Mouse (Mus musculus) heart, embryonic 14.5 days (tissue): ENCODE measurements at regions not wholly inside any gene's neighbourhood (a gene's known extent, or its start where the extent isn't known, plus 50 kb on each side); places are given as distances from the start of the nearest gene placed in this dataset.

ENCODE experiments used
- ATAC-seq: fragments of 200-750 bp; cut with Nextera tagmentation; 2 replicates; pipeline ENCODE4 v1.8.0; 2017; ENCODE audit warnings: low read depth, moderate TSS enrichment; ENCODE audit not compliant: insufficient number of reproducible peaks, insufficient read depth, low FRiP score
- H3K27ac ChIP-seq, 2 experiments: fragments of 200-500 bp in 1 of 2; fragments of 300-500 bp in 1 of 2; sonication (generic) in 1 of 2; replicated peaks in 1 of 2; 2 replicates each; pipeline ENCODE4 v1.5.1; 2012 to 2014; ENCODE audit warnings: low read depth in 2 of 2, low read length in 2 of 2, control low read depth in 1 of 2, mild to moderate bottlenecking in 1 of 2, mixed read lengths in 1 of 2; ENCODE audit not compliant: control insufficient read depth in 1 of 2, insufficient read depth in 1 of 2
- H3K27me3 ChIP-seq: fragments of 300-500 bp; sonication (generic); 2 replicates; pipeline ENCODE4 v1.6.1; 2014; ENCODE audit warnings: mild to moderate bottlenecking, low read length, control low read depth; ENCODE audit not compliant: control insufficient read depth, insufficient read depth
- H3K36me3 ChIP-seq: fragments of 300-500 bp; sonication (generic); 2 replicates; pipeline ENCODE4 v1.6.1; 2014; ENCODE audit warnings: mild to moderate bottlenecking, control low read depth, low read length, mixed read lengths; ENCODE audit not compliant: control insufficient read depth, insufficient read depth
- H3K4me1 ChIP-seq, 2 experiments: fragments of 200-500 bp in 1 of 2; fragments of 300-500 bp in 1 of 2; sonication (generic) in 1 of 2; 2 replicates each; pipeline ENCODE4 v1.6.1; 2012 to 2014; ENCODE audit warnings: low read length in 2 of 2, control low read depth in 1 of 2, mixed read lengths in 1 of 2; ENCODE audit not compliant: control insufficient read depth in 2 of 2, insufficient read depth in 2 of 2
- H3K4me2 ChIP-seq: fragments of 300-500 bp; sonication (generic); 2 replicates; pipeline ENCODE4 v1.6.1; 2014; ENCODE audit warnings: mild to moderate bottlenecking, low read length
- H3K4me3 ChIP-seq, 2 experiments: fragments of 200-500 bp in 1 of 2; fragments of 300-500 bp in 1 of 2; sonication (generic) in 1 of 2; 2 replicates each; pipeline ENCODE4 v1.5.1; 2012 to 2014; ENCODE audit warnings: low read length in 2 of 2, mild to moderate bottlenecking in 2 of 2, control low read depth in 1 of 2, low read depth in 1 of 2, moderate library complexity in 1 of 2; ENCODE audit not compliant: control insufficient read depth in 1 of 2, insufficient read depth in 1 of 2
- H3K9ac ChIP-seq: fragments of 300-500 bp; sonication (generic); 2 replicates; pipeline ENCODE4 v1.6.1; 2014; ENCODE audit warnings: mild to moderate bottlenecking, low read length
- H3K9me3 ChIP-seq: fragments of 300-500 bp; sonication (generic); 2 replicates; pipeline ENCODE4 v1.6.1; 2016; ENCODE audit warnings: low read length, control low read depth; ENCODE audit not compliant: control insufficient read depth
- WGBS: fragments of 180-500 bp; shearing (Covaris S2); extraction: QIAGEN DNeasy Blood & Tissue Kit; methylation state at CpG from one replicate; pipeline ENCODE4 v1.1.7; 2014; 5-methylcytosine and 5-hydroxymethylcytosine counted together

DNA sequence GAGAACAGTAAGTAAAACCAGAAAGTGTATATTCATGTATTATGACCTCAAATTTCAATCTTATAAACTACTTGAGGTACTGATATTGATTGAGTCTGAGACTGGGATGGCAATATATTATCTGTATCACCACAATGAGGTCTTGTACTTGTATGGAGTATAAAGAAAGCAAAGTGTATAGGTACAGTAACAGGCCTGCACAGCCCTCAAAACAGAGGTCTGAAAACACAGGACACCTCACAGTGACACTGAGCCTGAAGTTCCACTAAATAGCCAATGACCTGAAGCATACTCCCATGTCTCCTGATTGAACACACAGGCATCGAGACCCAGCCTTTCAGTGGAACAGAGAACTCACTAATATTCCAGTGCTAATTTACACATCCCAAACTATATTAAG is 144.8 kb downstream of the Dad1 start:
- no peaks in the 10 kb centered on the region for H3K27me3 ChIP-seq
- H3K4me2 ChIP-seq, result peak overlapping the region; percentile 42
- H3K9me3 ChIP-seq, result no peaks in the 10 kb centered on the region
- 88% methylated on average over 1 of the region's 1 CpGs for WGBS
- H3K9ac ChIP-seq, result no peak overlapping the region
- no peaks in the 10 kb centered on the region for H3K36me3 ChIP-seq
- H3K4me1 ChIP-seq, result peaks cover 6 to 23% of the 10 kb centered on the region in 2 experiments
- no peak for ATAC-seq
- H3K27ac ChIP-seq, result peak overlapping the region in 1 of 2 experiments; percentile 12; a peak in 1 of 4 replicates
- H3K4me3 ChIP-seq, result no peak overlapping the region

DNA sequence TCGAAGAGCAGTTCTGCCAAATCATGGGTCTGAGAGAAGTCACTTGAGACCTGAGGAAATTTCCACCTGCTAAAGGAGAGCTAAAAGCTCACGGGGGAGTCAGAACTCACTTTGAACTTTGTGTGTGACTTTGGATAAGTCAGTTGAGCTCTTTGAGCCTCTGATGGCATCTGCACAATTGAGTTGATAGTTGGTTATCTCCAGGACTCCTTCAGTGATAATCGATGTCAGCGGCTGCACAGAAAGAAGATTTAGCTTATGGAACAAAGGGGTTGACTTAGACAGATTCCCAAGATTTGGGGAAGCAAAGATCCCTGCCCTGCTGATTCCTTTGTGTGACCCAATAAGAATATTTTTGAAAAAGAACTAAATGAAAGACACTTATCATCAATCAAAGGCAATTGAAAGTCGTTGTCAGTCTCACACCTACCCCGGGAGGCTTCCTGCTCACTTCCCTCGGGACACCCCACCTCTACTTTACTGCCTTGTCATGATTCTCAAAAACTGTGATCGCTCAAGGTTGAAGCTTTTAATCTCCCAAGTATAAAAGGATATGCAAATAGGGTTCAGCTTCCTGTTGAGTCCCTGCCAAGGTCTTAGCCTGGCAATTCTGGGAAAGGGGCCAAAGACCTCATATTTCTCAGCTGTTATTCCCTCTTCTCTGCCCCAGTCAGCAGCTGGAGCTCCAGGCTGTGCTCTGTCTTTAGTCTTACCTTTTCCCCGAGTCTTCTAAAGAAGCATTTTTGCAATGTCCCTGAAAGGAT is 145.4 kb downstream of the Dad1 start:
- Histone ChIP-seq H3K36me3 (no peaks in the 10 kb centered on the region), H3K4me1 (peaks cover 6 to 23% of the 10 kb centered on the region in 2 experiments), H3K4me3 (no peak overlapping the region), H3K27ac (peak overlapping the region in 1 of 2 experiments; percentile 12; a peak in 1 of 4 replicates), H3K27me3 (no peaks in the 10 kb centered on the region), H3K9ac (no peak overlapping the region), H3K9me3 (no peaks in the 10 kb centered on the region), H3K4me2 (peak overlapping the region; percentile 42)
- ATAC-seq, result no peak
- WGBS, result 8% methylated on average over 9 of the region's 9 CpGs

DNA sequence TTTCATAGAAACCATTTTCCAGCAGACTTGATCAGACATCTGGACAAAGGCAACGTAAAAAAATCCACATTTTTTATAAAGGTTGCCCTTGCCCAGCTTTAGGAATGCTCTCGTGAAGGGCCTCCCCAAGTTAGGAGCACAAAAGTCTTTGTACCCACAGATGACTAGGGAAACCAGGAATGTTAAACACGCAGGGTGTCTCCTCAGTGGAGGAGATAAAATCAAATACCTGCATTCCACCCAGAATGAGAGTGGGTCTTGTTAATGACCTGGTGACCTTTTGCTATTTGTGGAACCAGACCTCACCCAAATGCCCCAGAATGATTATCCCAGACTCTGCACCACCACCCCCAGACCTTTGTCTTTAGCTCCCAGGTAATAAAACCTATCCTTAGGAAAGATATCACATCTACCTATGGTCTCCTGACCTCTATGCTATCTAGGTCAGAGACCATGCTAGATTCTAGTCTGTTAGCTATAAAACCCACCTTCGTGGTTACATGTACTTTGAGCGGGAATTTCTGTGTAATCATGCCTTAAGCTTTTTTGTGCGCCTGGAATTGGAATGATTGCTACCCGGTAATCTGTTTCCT is 146.6 kb downstream of the Dad1 start:
- Histone ChIP-seq H3K27ac (no peak overlapping the region), H3K9me3 (no peaks in the 10 kb centered on the region), H3K9ac (no peak overlapping the region), H3K36me3 (no peaks in the 10 kb centered on the region), H3K4me2 (no peak overlapping the region), H3K4me1 (peaks cover 6 to 23% of the 10 kb centered on the region in 2 experiments), H3K4me3 (no peak overlapping the region), H3K27me3 (no peaks in the 10 kb centered on the region)
- ATAC-seq, result no peak
- WGBS, result 64% methylated on average over 7 of the region's 7 CpGs

DNA sequence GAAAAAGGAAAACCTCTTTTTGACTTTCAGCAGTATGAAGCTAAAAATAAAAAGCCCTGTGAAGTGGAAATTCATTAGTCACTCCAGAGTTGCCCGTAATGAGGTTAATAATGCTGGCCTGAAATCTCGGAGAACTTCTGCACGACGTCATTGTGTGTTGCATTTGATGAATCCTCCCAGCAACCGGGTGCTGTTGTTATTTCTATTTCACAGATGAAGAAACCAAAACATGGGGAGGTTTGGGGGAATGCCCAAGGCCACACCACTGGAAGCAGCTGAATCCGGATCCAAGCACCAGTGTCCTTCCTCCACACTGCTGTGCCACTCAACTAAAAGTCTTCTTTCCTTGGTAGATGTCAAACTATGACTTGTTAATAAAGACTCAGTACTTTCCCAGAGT is 149.7 kb downstream of the Dad1 start:
- Histone ChIP-seq H3K9ac (no peak overlapping the region), H3K27ac (no peak overlapping the region), H3K9me3 (no peaks in the 10 kb centered on the region), H3K4me3 (no peak overlapping the region), H3K36me3 (no peaks in the 10 kb centered on the region), H3K4me2 (no peak overlapping the region), H3K4me1 (peaks cover 8 to 27% of the 10 kb centered on the region in 2 experiments), H3K27me3 (no peaks in the 10 kb centered on the region)
- no peak for ATAC-seq
- 47% methylated on average over 6 of the region's 6 CpGs for WGBS

DNA sequence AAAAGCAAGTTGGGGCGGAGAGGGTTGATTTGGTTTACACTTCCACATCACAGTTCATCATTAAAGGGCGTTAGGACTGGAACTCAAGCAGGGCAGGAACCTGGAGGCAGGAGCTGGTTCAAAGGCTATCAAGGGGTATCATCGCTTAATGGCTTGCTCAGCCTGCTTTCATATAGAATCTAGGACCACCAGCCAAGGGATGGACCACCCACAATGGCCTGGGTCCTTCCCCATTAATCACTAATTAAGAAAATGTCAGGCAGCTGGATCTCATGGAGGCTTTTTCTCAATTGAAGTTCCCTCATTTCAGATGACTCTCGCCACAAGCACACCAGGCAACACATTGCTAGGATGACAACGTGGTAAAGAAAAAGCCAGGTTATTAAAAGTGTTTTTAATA is 150.4 kb downstream of the Dad1 start:
- no peaks in the 10 kb centered on the region for H3K36me3 ChIP-seq
- WGBS, result 84% methylated on average over 5 of the region's 5 CpGs
- H3K4me1 ChIP-seq, result peaks cover 7 to 24% of the 10 kb centered on the region in 2 experiments

DNA sequence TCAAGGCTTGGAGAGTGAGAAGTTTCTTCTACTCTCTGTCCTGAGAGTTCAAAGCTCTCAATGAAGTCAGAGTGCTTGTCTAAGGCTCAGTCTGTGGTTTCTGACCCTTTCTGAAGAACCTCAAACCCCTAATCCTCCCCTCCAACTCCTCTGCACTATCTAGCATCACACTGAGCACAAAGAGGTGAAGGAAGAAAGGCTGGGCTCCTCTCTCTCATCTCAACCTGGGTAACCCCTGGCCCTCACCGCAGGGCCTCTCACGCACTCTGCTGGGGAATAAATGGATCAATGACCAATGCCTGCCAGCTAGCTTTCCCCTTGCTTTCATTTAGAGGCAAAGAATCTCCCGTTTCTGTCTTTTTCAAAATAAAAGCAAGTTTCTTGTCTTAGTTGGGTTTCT is 150.8 kb downstream of the Dad1 start:
- Histone ChIP-seq H3K27ac (no peak overlapping the region), H3K4me1 (peaks cover 8 to 24% of the 10 kb centered on the region in 2 experiments), H3K27me3 (no peaks in the 10 kb centered on the region), H3K9me3 (no peaks in the 10 kb centered on the region), H3K4me3 (no peak overlapping the region), H3K4me2 (no peak overlapping the region), H3K36me3 (no peaks in the 10 kb centered on the region), H3K9ac (no peak overlapping the region)
- WGBS, result 69% methylated on average over 3 of the region's 3 CpGs
- ATAC-seq, result no peak

More for the DNA sequence above, 150.4 kb downstream of the Dad1 start:
- Histone ChIP-seq H3K4me2 (no peak overlapping the region), H3K27ac (no peak overlapping the region), H3K9me3 (no peaks in the 10 kb centered on the region), H3K27me3 (no peaks in the 10 kb centered on the region), H3K9ac (no peak overlapping the region), H3K4me3 (no peak overlapping the region)
- ATAC-seq, result no peak

DNA sequence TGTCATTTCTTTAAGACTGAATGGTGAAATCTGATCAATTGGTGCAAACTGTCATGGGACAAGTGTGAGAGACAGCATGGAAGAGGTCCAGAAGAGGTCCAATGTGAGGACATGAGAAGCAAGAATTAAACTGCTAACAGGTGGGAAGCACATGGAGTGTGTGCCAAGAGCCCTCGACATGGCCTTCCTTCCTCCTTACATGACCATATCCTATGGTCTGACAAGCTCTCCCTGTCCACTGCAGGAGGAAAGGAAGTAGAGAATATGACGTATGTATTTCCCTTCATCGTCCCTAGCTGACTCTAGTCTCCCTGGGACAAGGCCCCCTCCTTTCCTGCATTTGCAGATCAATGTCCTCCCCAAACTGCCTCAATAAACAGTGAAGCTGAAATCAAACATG is 152.1 kb downstream of the Dad1 start:
- no peaks in the 10 kb centered on the region for H3K36me3 ChIP-seq
- H3K9ac ChIP-seq, result no peak overlapping the region
- H3K27ac ChIP-seq, result no peak overlapping the region
- no peak for ATAC-seq
- no peak overlapping the region for H3K4me3 ChIP-seq
- H3K4me1 ChIP-seq, result peaks cover 17 to 24% of the 10 kb centered on the region in 2 experiments
- no peak overlapping the region for H3K4me2 ChIP-seq
- H3K27me3 ChIP-seq, result no peaks in the 10 kb centered on the region
- no peaks in the 10 kb centered on the region for H3K9me3 ChIP-seq
- WGBS, result 49% methylated on average over 3 of the region's 3 CpGs
